Mouse (Mus musculus) CH12.LX (cell line): ENCODE results near the gene Pcdh15. TPM values are rescaled to one million over a fixed set of nuclear protein-coding genes. Genes with fewer than 3 reads are reported as not detected.

Experiments
- DNase-seq: peaks from one replicate; pipeline ENCODE4 v3.0.0-alpha.2; 2013; ENCODE audit errors: extremely low read depth
- H3K27ac ChIP-seq: 2 replicates; pipeline ENCODE4 v1.5.1; 2012; ENCODE audit warnings: low read depth, mild to moderate bottlenecking, control low read depth, moderate library complexity; ENCODE audit not compliant: insufficient read depth
- H3K27me3 ChIP-seq: replicated peaks from 2 replicates; pipeline ENCODE3; 2012; ENCODE audit warnings: inconsistent platforms
- H3K36me3 ChIP-seq, 2 experiments: replicated peaks in 1 of 2; 2 replicates each; pipeline versions ENCODE3 to v1.6.1; 2012; ENCODE audit warnings: inconsistent platforms in 1 of 2, low read length in 1 of 2, mild to moderate bottlenecking in 1 of 2, mixed read lengths in 1 of 2, moderate library complexity in 1 of 2; ENCODE audit not compliant: control insufficient read depth in 1 of 2, insufficient read depth in 1 of 2
- H3K4me1 ChIP-seq, 2 experiments: 2 replicates each; pipeline ENCODE4 v1.6.1; 2012; ENCODE audit warnings: inconsistent platforms in 1 of 2, moderate library complexity in 1 of 2; ENCODE audit not compliant: insufficient read depth in 2 of 2, control insufficient read depth in 1 of 2
- H3K4me2 ChIP-seq: 2 replicates; pipeline ENCODE4 v1.6.1; 2012; ENCODE audit warnings: low read depth, mild to moderate bottlenecking, control low read depth; ENCODE audit not compliant: poor library complexity, insufficient read depth, severe bottlenecking
- H3K4me3 ChIP-seq, 3 experiments: fragments of 150-350 bp in 1 of 3; sonication (generic) in 1 of 3; replicated peaks in 1 of 3; 2 replicates each; pipeline versions ENCODE3 to v1.5.1; 2011 to 2012; ENCODE audit warnings: low read depth in 2 of 3, low read length in 2 of 3, mild to moderate bottlenecking in 2 of 3, moderate library complexity in 2 of 3, control low read depth in 1 of 3, improper control_type of control experiment in 1 of 3, inconsistent platforms in 1 of 3, mixed read lengths in 1 of 3; ENCODE audit not compliant: poor library complexity in 1 of 3
- H3K79me2 ChIP-seq: replicated peaks from 2 replicates; pipeline ENCODE4 v1.6.1; 2012; ENCODE audit warnings: mild to moderate bottlenecking, moderate library complexity; ENCODE audit not compliant: control insufficient read depth, poor library complexity, insufficient read depth, severe bottlenecking; ENCODE audit errors: extremely low read depth
- H3K9ac ChIP-seq: 2 replicates; pipeline ENCODE4 v1.6.1; 2012; ENCODE audit warnings: low read depth, mild to moderate bottlenecking, control low read depth, moderate library complexity; ENCODE audit not compliant: insufficient read depth
- H3K9me3 ChIP-seq: replicated peaks from 2 replicates; pipeline ENCODE3; 2012; ENCODE audit warnings: low read length, inconsistent platforms, mixed read lengths
- CHD1 ChIP-seq: IDR thresholded peaks from 2 replicates; pipeline ENCODE4 v1.6.1; 2012; ENCODE audit warnings: low read depth, low read length, improper control_type of control experiment, inconsistent platforms
- CHD2 ChIP-seq: IDR thresholded peaks from 2 replicates; pipeline ENCODE4 v1.6.1; 2011; ENCODE audit warnings: low read length, improper control_type of control experiment
- E2F4 ChIP-seq: IDR thresholded peaks from 2 replicates; pipeline ENCODE4 v1.6.1; 2011; ENCODE audit warnings: low read depth, low read length, improper control_type of control experiment; ENCODE audit not compliant: insufficient replicate concordance
- ELF1 ChIP-seq: IDR thresholded peaks from 2 replicates; pipeline ENCODE4 v1.6.1; 2014; ENCODE audit warnings: low read depth, mild to moderate bottlenecking, inconsistent platforms, low read length, improper control_type of control experiment
- EP300 ChIP-seq: IDR thresholded peaks from 2 replicates; pipeline ENCODE4 v1.6.1; 2011; ENCODE audit warnings: low read length, improper control_type of control experiment
- GABPA ChIP-seq: IDR thresholded peaks from 2 replicates; pipeline ENCODE4 v1.6.1; 2012; ENCODE audit warnings: low read depth, low read length, improper control_type of control experiment, inconsistent platforms; ENCODE audit not compliant: insufficient replicate concordance
- JUND ChIP-seq: conservative IDR thresholded peaks from 2 replicates; pipeline ENCODE4 v1.6.1; 2011; ENCODE audit warnings: low read depth, low read length, improper control_type of control experiment
- KAT2A ChIP-seq: IDR thresholded peaks from 2 replicates; pipeline ENCODE4 v1.6.1; 2012; ENCODE audit warnings: low read length, improper control_type of control experiment, inconsistent platforms; ENCODE audit not compliant: insufficient replicate concordance
- MAX ChIP-seq: IDR thresholded peaks from 2 replicates; pipeline ENCODE4 v1.6.1; 2011; ENCODE audit warnings: low read length, improper control_type of control experiment
- MAZ ChIP-seq: IDR thresholded peaks from 2 replicates; pipeline ENCODE4 v1.6.1; 2012; ENCODE audit warnings: low read depth, mild to moderate bottlenecking, inconsistent platforms, low read length, improper control_type of control experiment, moderate library complexity
- MEF2A ChIP-seq: IDR thresholded peaks from 2 replicates; pipeline ENCODE4 v1.6.1; 2014; ENCODE audit warnings: low read depth, mild to moderate bottlenecking, inconsistent platforms, low read length, improper control_type of control experiment, borderline replicate concordance
- MXI1 ChIP-seq: IDR thresholded peaks from 2 replicates; pipeline ENCODE4 v1.6.1; 2011; ENCODE audit warnings: mild to moderate bottlenecking, low read depth, low read length, improper control_type of control experiment
- MYC ChIP-seq: IDR thresholded peaks from 2 replicates; pipeline ENCODE4 v1.6.1; 2011; ENCODE audit warnings: low read depth, mild to moderate bottlenecking, improper control_type of control experiment, low read length
- NELFE ChIP-seq: IDR thresholded peaks from 2 replicates; pipeline ENCODE4 v1.6.1; 2011; ENCODE audit warnings: low read depth, low read length, improper control_type of control experiment
- NRF1 ChIP-seq: IDR thresholded peaks from 2 replicates; pipeline ENCODE4 v1.6.1; 2014; ENCODE audit warnings: low read depth, mild to moderate bottlenecking, inconsistent platforms, low read length, improper control_type of control experiment, moderate library complexity
- PAX5 ChIP-seq: IDR thresholded peaks from 2 replicates; pipeline ENCODE4 v1.6.1; 2012; ENCODE audit warnings: low read length, inconsistent platforms, mixed read lengths
- RAD21 ChIP-seq: IDR thresholded peaks from 2 replicates; pipeline ENCODE4 v1.6.1; 2011; ENCODE audit warnings: low read depth, mild to moderate bottlenecking, low read length, improper control_type of control experiment, moderate library complexity
- SMC3 ChIP-seq: IDR thresholded peaks from 2 replicates; pipeline ENCODE4 v1.6.1; 2011; ENCODE audit warnings: low read depth, low read length, improper control_type of control experiment
- TBP ChIP-seq: conservative IDR thresholded peaks from 2 replicates; pipeline ENCODE4 v1.6.1; 2011; ENCODE audit warnings: low read depth, low read length, improper control_type of control experiment
- TCF12 ChIP-seq: IDR thresholded peaks from 2 replicates; pipeline ENCODE4 v1.6.1; 2014; ENCODE audit warnings: low read depth, mild to moderate bottlenecking, inconsistent platforms, low read length, improper control_type of control experiment
- UBTF ChIP-seq: IDR thresholded peaks from 2 replicates; pipeline ENCODE4 v1.6.1; 2012; ENCODE audit warnings: low read depth, mild to moderate bottlenecking, inconsistent platforms, low read length, improper control_type of control experiment, moderate library complexity
- USF2 ChIP-seq: conservative IDR thresholded peaks from 2 replicates; pipeline ENCODE4 v1.6.1; 2011; ENCODE audit warnings: low read depth, low read length, improper control_type of control experiment
- ZC3H11A ChIP-seq: IDR thresholded peaks from 2 replicates; pipeline ENCODE4 v1.6.1; 2012; ENCODE audit warnings: low read depth, mild to moderate bottlenecking, inconsistent platforms, low read length, improper control_type of control experiment
- ZKSCAN1 ChIP-seq: IDR thresholded peaks from 2 replicates; pipeline ENCODE4 v1.6.1; 2012; ENCODE audit warnings: low read depth, inconsistent platforms, low read length, improper control_type of control experiment, borderline replicate concordance
- dilution Hi-C: fragments of 300-500 bp; cut with MboI; formaldehyde crosslinking; loops from 2 replicates; pipeline ENCODE4 v1.14.3; 2020; ENCODE audit warnings: low sequenced_read_pairs; ENCODE audit not compliant: extremely low pct_unique_long_range_greater_than_20kb, extremely low pct_ligation_motif_present
- in situ Hi-C: fragments of 300-500 bp; cut with MboI; formaldehyde crosslinking; loops from 3 replicates; pipeline ENCODE4 v1.14.3; 2019; ENCODE audit warnings: low sequenced_read_pairs, low pct_ligation_motif_present, low pct_unique_long_range_greater_than_20kb, mixed read lengths
- polyA plus RNA-seq: library from polyadenylated mRNA; unstranded; fragments of >175 nt; gene quantifications from 2 replicates; pipeline ENCODE4 v1.2.1, GENCODE M21; 2012; ENCODE audit warnings: low read depth; ENCODE audit not compliant: insufficient read length
- total RNA-seq, 2 experiments: library from RNA; depleted of rRNA; stranded (reverse); fragments of 300-350 nt in 1 of 2; fragments of >200 nt in 1 of 2; gene quantifications; 2 replicates each; pipeline ENCODE4 v1.2.3; 2012 to 2014

The Pcdh15 gene
- total and polyA plus RNA-seq, 3 experiments = not detected

DNA sequence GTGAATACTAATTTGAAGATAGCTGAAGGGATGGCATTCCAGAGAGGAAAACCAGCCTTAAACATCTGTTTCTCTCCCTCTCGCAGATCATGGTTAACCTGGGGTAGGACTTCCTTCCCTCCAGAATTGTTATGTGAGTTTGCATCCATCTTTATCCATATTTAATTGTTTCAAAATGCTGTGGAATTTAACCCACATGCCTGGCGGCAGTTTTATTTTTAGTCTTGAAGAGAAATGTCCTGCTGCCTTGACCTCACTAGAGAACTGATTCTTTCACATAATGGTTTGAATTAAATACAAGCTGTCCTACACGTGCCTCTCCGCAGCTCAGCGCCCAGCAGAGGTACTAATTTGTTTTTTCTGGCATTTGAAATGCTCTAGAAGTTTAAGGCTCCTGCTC, 1260.4 kb downstream of the Pcdh15 start:
- Histone ChIP-seq H3K79me2 (no peaks in the 10 kb centered on the region), H3K9me3 (no peaks in the 10 kb centered on the region), H3K4me2 (no peak overlapping the region), H3K27ac (no peak overlapping the region), H3K4me3 (no peak overlapping the region), H3K9ac (no peak overlapping the region), H3K4me1 (no peaks in the 10 kb centered on the region), H3K36me3 (no peaks in the 10 kb centered on the region), H3K27me3 (no peaks in the 10 kb centered on the region)
- in situ Hi-C loops = no loop called here
- TF ChIP-seq KAT2A = no peak
- no peak for TF ChIP-seq TCF12
- no peak for TF ChIP-seq MAX
- TF ChIP-seq ZKSCAN1 = no peak
- TF ChIP-seq E2F4 = no peak
- TF ChIP-seq ZC3H11A = no peak
- TF ChIP-seq MEF2A = no peak
- no peak for TF ChIP-seq MYC
- TF ChIP-seq EP300 = no peak
- dilution Hi-C loops = no loop called here
- DNase-seq = no peak

- Histone ChIP-seq H3K4me1 (no peaks in the 10 kb centered on the region), H3K27me3 (no peaks in the 10 kb centered on the region), H3K9ac (no peak overlapping the region), H3K4me2 (no peak overlapping the region), H3K79me2 (no peaks in the 10 kb centered on the region), H3K27ac (no peak overlapping the region), H3K36me3 (no peaks in the 10 kb centered on the region), H3K4me3 (no peak overlapping the region), H3K9me3 (no peaks in the 10 kb centered on the region)
- in situ Hi-C loops = no loop called here
- dilution Hi-C loops = no loop called here
- TF ChIP-seq NELFE (no peak), SMC3 (no peak), GABPA (no peak), CHD1 (no peak), NRF1 (no peak), RAD21 (no peak), ELF1 (no peak), PAX5 (no peak), MXI1 (no peak), CHD2 (no peak), MAZ (no peak), JUND (no peak), UBTF (no peak), USF2 (no peak), MAX (no peak), TBP (no peak)
- DNase-seq = no peak
Observed at GRCm38 (mm10) chr10:74378697-74379096, 1279.6 kb downstream of the Pcdh15 start.
